Mouse (Mus musculus): Measurements from ENCODE around the gene Rhbdd1.

- TF ChIP-seq EP300 (IDR thresholded peaks at IDR 0.05; ENCODE audit: low read depth) (no peak), CTCF (IDR thresholded peaks at IDR 0.05; ENCODE audit: low read depth) (no peak)
Measured at GRCm38 (mm10) chr1:82384106-82384505, 67.9 kb downstream of the Rhbdd1 start.
